Mouse (Mus musculus) retina, postnatal 7 days (tissue): ENCODE results near the gene Cypt1.

ENCODE experiments used
- DNase-seq: peaks from one replicate; pipeline ENCODE4 v3.0.0-alpha.2; 2012; ENCODE audit warnings: low read depth, low spot score

Gene Cypt1

GRCm38 (mm10) chrX:16522569-16522968, at the start of gene Cypt1:
Cypt1 (plus strand) TSS chrX:16522869.
- DNase-seq: no peak

GRCm38 (mm10) chrX:16546806-16547205, 24.1 kb downstream of the Cypt1 start:
- DNase-seq: no peak

GRCm38 (mm10) chrX:16557061-16557460, 34.4 kb downstream of the Cypt1 start:
- DNase-seq: no peak

- no peak for DNase-seq
Measured at GRCm38 (mm10) chrX:16558501-16558900, 35.8 kb downstream of the Cypt1 start.
